Mouse (Mus musculus) ES-E14 (cell line): ENCODE data around the gene Saa2.

Source experiments
- HCFC1 ChIP-seq: IDR thresholded peaks from 2 replicates; pipeline ENCODE4 v1.6.1; 2012; ENCODE audit warnings: low read length, inconsistent platforms, borderline replicate concordance; ENCODE audit not compliant: insufficient read depth
- ZC3H11A ChIP-seq: IDR thresholded peaks from 2 replicates; pipeline ENCODE4 v1.6.1; 2012; ENCODE audit warnings: low read depth, mild to moderate bottlenecking, inconsistent platforms, low read length, borderline replicate concordance
- ZNF384 ChIP-seq: IDR thresholded peaks from 2 replicates; pipeline ENCODE4 v1.6.1; 2012; ENCODE audit warnings: low read depth, low read length, inconsistent platforms

- TF ChIP-seq ZC3H11A (no peak), HCFC1 (no peak), ZNF384 (peak; percentile 83)
These were observed 19.1 kb downstream of the Saa2 start for GRCm38 (mm10) chr7:46770706-46771105.
